Mouse (Mus musculus): Measurements from ENCODE around the gene Nup214. TPM values are rescaled to one million over a fixed set of nuclear protein-coding genes. Genes with fewer than 3 reads are reported as not detected.

Nup214 gene
- total RNA-seq, 2 experiments from 2014 or later: 54.3 to 59.0 TPM

- no peak for DNase-seq (ENCODE audit: low spot score in 2 of 2)
Measured at GRCm38 (mm10) chr2:32091956-32092355, 117.7 kb downstream of the Nup214 start.

- no peak for DNase-seq (ENCODE audit: low spot score in 2 of 2)
Measured at GRCm38 (mm10) chr2:32094001-32094707, 119.9 kb downstream of the Nup214 start.

GRCm38 (mm10) chr2:32095351-32096121 is 121.3 kb downstream of the Nup214 start, which contains the start of gene Plpp7:
Gene Plpp7, plus strand, starts transcription at chr2:32095528.
- DNase-seq (ENCODE audit: low spot score in 2 of 2): peak; percentile 81 to 88

GRCm38 (mm10) chr2:32096122-32096420 is 121.8 kb downstream of the Nup214 start:
- no peak for DNase-seq (ENCODE audit: low spot score in 2 of 2)

- no peak for DNase-seq (ENCODE audit: low spot score in 2 of 2)
Measured at GRCm38 (mm10) chr2:32102944-32103343, 128.7 kb downstream of the Nup214 start.

- DNase-seq (ENCODE audit: low spot score in 2 of 2): no peak
Measured at GRCm38 (mm10) chr2:32103557-32103956, 129.3 kb downstream of the Nup214 start.

Small RNAs within 50 kb of the gene (microRNA-seq; reads per million reads assigned to microRNA genes)
- gene Mir7674: 2.7 to 5.3 reads per million in 2 experiments

Other genes with a start within 250 kb of the Nup214 start
- gene Qrfp, start 163.9 kb upstream of the Nup214 start, total RNA-seq (2021): not detected
- gene Fibcd1, start 128.4 kb upstream of the Nup214 start, total RNA-seq (2021): 100 to 1,000 TPM; 121 to 127 TPM
- 1 to 10 TPM; 5.2 to 5.8 TPM for gene Lamc3, start 87.1 kb upstream of the Nup214 start, total RNA-seq (2021)
- gene Aif1l, start 24.3 kb upstream of the Nup214 start, total RNA-seq (2021): 1 to 10 TPM; 8.0 to 9.2 TPM
- 1 to 10 TPM; 4.1 to 5.5 TPM for gene Fam78a, start 110.4 kb downstream of the Nup214 start, total RNA-seq (2021)
- 10 to 100 TPM; 24.1 to 26.1 TPM for gene Plpp7, start 121.1 kb downstream of the Nup214 start, total RNA-seq (2021)
- 100 to 1,000 TPM; 293 to 298 TPM for gene Prrc2b, start 176.6 kb downstream of the Nup214 start, total RNA-seq (2021)